Mouse (Mus musculus) thymus, adult 2 months (tissue): ENCODE data around the gene Igdcc4. TPM values are rescaled to one million over a fixed set of nuclear protein-coding genes. Genes with fewer than 3 reads are reported as not detected.

Experiments
- DNase-seq: peaks from one replicate; pipeline ENCODE4 v3.0.0; 2021
- H3K27ac ChIP-seq: fragments of 200-500 bp; 2 replicates; pipeline ENCODE4 v1.5.1; 2012; ENCODE audit warnings: low read length, control low read depth; ENCODE audit not compliant: control insufficient read depth, insufficient read depth
- H3K27me3 ChIP-seq: fragments of 200-500 bp; 2 replicates; pipeline ENCODE4 v1.6.1; 2012; ENCODE audit warnings: mild to moderate bottlenecking, low read length, moderate library complexity, mixed read lengths; ENCODE audit not compliant: control insufficient read depth, insufficient read depth
- H3K36me3 ChIP-seq: fragments of 200-500 bp; 2 replicates; pipeline ENCODE4 v1.6.1; 2012; ENCODE audit warnings: mild to moderate bottlenecking, low read length, moderate library complexity; ENCODE audit not compliant: control insufficient read depth, insufficient read depth
- H3K4me1 ChIP-seq: fragments of 200-500 bp; replicated peaks from 2 replicates; pipeline ENCODE4 v1.6.1; 2012; ENCODE audit warnings: low read length; ENCODE audit not compliant: control insufficient read depth, insufficient read depth
- H3K4me3 ChIP-seq: fragments of 200-500 bp; 2 replicates; pipeline ENCODE4 v1.5.1; 2012; ENCODE audit warnings: mild to moderate bottlenecking, low read length, control low read depth, moderate library complexity; ENCODE audit not compliant: control insufficient read depth, insufficient read depth
- CTCF ChIP-seq: fragments of 200-500 bp; IDR thresholded peaks from 2 replicates; pipeline ENCODE4 v1.5.1; 2012; ENCODE audit warnings: mild to moderate bottlenecking, control low read depth, low read length, moderate library complexity, borderline replicate concordance; ENCODE audit not compliant: control insufficient read depth, poor library complexity, insufficient read depth; ENCODE audit errors: extremely low read depth
- POLR2A ChIP-seq: fragments of 200-500 bp; IDR thresholded peaks from 2 replicates; pipeline ENCODE4 v1.6.1; 2012; ENCODE audit warnings: mild to moderate bottlenecking, low read length, control low read depth, moderate library complexity; ENCODE audit not compliant: control insufficient read depth, poor library complexity, insufficient read depth; ENCODE audit errors: extremely low read depth
- WGBS: fragments of 180-500 bp; shearing (Covaris S2); methylation state at CpG from one replicate; pipeline ENCODE4 v1.1.7; 2018; 5-methylcytosine and 5-hydroxymethylcytosine counted together
- polyA plus RNA-seq: library from polyadenylated mRNA; depleted of rRNA; stranded (reverse); fragments of >200 nt; gene quantifications from 2 replicates; pipeline ENCODE4 v1.2.3, GENCODE M21; 2012

Gene Igdcc4
- polyA plus RNA-seq, 1 experiment: 11.7 TPM

- WGBS: 67% methylated on average over 9 of the region's 9 CpGs
- no peaks in the 10 kb centered on the region; the same call in 1 of the 2 replicates for H3K4me1 ChIP-seq
- no peak overlapping the region for H3K27ac ChIP-seq
- H3K27me3 ChIP-seq: peaks cover 23% of the 10 kb centered on the region
- H3K36me3 ChIP-seq: no peaks in the 10 kb centered on the region
- no peak overlapping the region for H3K4me3 ChIP-seq
- TF ChIP-seq POLR2A: no peak
- no peak for TF ChIP-seq CTCF
- no peak for DNase-seq
Measured at GRCm38 (mm10) chr9:65166386-65166785, 65.1 kb downstream of the Igdcc4 start.

- H3K4me3 ChIP-seq: no peak overlapping the region
- H3K4me1 ChIP-seq: no peaks in the 10 kb centered on the region
- H3K36me3 ChIP-seq: no peaks in the 10 kb centered on the region
- H3K27ac ChIP-seq: no peak overlapping the region
- DNase-seq: no peak
- TF ChIP-seq POLR2A (no peak), CTCF (no peak)
- H3K27me3 ChIP-seq: peaks cover 6% of the 10 kb centered on the region
- 77% methylated on average over 6 of the region's 6 CpGs for WGBS
Measured at GRCm38 (mm10) chr9:65168534-65168933, 67.2 kb downstream of the Igdcc4 start.

GRCm38 (mm10) chr9:65168952-65169351 is 67.7 kb downstream of the Igdcc4 start:
- H3K27ac ChIP-seq: no peak overlapping the region
- WGBS: 99% methylated on average over 4 of the region's 4 CpGs

GRCm38 (mm10) chr9:65172654-65173053 is 71.4 kb downstream of the Igdcc4 start:
- WGBS: 89% methylated on average over 9 of the region's 9 CpGs
- no peak overlapping the region for H3K4me3 ChIP-seq
- no peak overlapping the region for H3K27ac ChIP-seq
- no peaks in the 10 kb centered on the region for H3K36me3 ChIP-seq
- no peaks in the 10 kb centered on the region for H3K4me1 ChIP-seq
- H3K27me3 ChIP-seq: no peaks in the 10 kb centered on the region
- no peak for DNase-seq
- TF ChIP-seq CTCF (no peak), POLR2A (no peak)

More at GRCm38 (mm10) chr9:65168952-65169351, 67.7 kb downstream of the Igdcc4 start:
- Histone ChIP-seq H3K36me3 (no peaks in the 10 kb centered on the region), H3K4me1 (no peaks in the 10 kb centered on the region), H3K4me3 (no peak overlapping the region), H3K27me3 (peaks cover 5% of the 10 kb centered on the region; the same call in 1 of the 2 replicates)
- no peak for DNase-seq
- TF ChIP-seq CTCF: no peak
- TF ChIP-seq POLR2A: no peak

GRCm38 (mm10) chr9:65175234-65175938 is 74.1 kb downstream of the Igdcc4 start:
- no peak overlapping the region for H3K4me3 ChIP-seq
- H3K27me3 ChIP-seq: no peaks in the 10 kb centered on the region
- H3K4me1 ChIP-seq: 0 out of 2 replicates have a peak, but pooled peaks cover 3% of the 10 kb centered on the region
- H3K27ac ChIP-seq: no peak overlapping the region
- TF ChIP-seq CTCF (no peak), POLR2A (no peak)
- WGBS: 88% methylated on average over 5 of the region's 5 CpGs
- no peak for DNase-seq
- H3K36me3 ChIP-seq: no peaks in the 10 kb centered on the region

GRCm38 (mm10) chr9:65175939-65176871 is 74.9 kb downstream of the Igdcc4 start:
- Histone ChIP-seq H3K27me3 (no peaks in the 10 kb centered on the region), H3K4me3 (no peak overlapping the region), H3K4me1 (0 out of 2 replicates have a peak, but pooled peaks cover 4% of the 10 kb centered on the region), H3K36me3 (no peaks in the 10 kb centered on the region), H3K27ac (no peak overlapping the region)
- TF ChIP-seq CTCF (no peak), POLR2A (no peak)
- no peak for DNase-seq
- 74% methylated on average over 9 of the region's 9 CpGs for WGBS

GRCm38 (mm10) chr9:65177497-65177896 is 76.2 kb downstream of the Igdcc4 start:
- 98% methylated on average over 3 of the region's 3 CpGs for WGBS
- TF ChIP-seq POLR2A: no peak
- TF ChIP-seq CTCF: no peak
- H3K4me3 ChIP-seq: no peak overlapping the region
- no peaks in the 10 kb centered on the region for H3K36me3 ChIP-seq
- 0 out of 2 replicates have a peak, but pooled peaks cover 4% of the 10 kb centered on the region for H3K4me1 ChIP-seq
- H3K27ac ChIP-seq: no peak overlapping the region
- DNase-seq: no peak
- no peaks in the 10 kb centered on the region for H3K27me3 ChIP-seq
